Mouse (Mus musculus) heart, embryonic 15.5 days (tissue): ENCODE data around the gene Nfic. TPM values are rescaled to one million over a fixed set of nuclear protein-coding genes. Genes with fewer than 3 reads are reported as not detected.

Experiments
- ATAC-seq: fragments of 200-750 bp; cut with Nextera tagmentation; replicated peaks from 2 replicates; pipeline ENCODE4 v1.8.0; 2017; ENCODE audit warnings: low read depth, moderate TSS enrichment; ENCODE audit not compliant: insufficient number of reproducible peaks, insufficient read depth, low FRiP score
- H3K27ac ChIP-seq: fragments of 300-500 bp; sonication (generic); 2 replicates; pipeline ENCODE4 v1.5.1; 2015; ENCODE audit warnings: mild to moderate bottlenecking, inconsistent platforms
- H3K27me3 ChIP-seq: fragments of 300-500 bp; sonication (generic); 2 replicates; pipeline ENCODE4 v1.6.1; 2015; ENCODE audit warnings: inconsistent platforms
- H3K36me3 ChIP-seq: fragments of 300-500 bp; sonication (generic); 2 replicates; pipeline ENCODE4 v1.6.1; 2015; ENCODE audit warnings: mild to moderate bottlenecking, inconsistent platforms
- H3K4me1 ChIP-seq: fragments of 300-500 bp; sonication (generic); replicated peaks from 2 replicates; pipeline ENCODE4 v1.6.1; 2015; ENCODE audit warnings: inconsistent platforms
- H3K4me2 ChIP-seq: fragments of 300-500 bp; sonication (generic); 2 replicates; pipeline ENCODE4 v1.6.1; 2015; ENCODE audit warnings: inconsistent platforms, mild to moderate bottlenecking, moderate library complexity
- H3K4me3 ChIP-seq: fragments of 300-500 bp; sonication (generic); 2 replicates; pipeline ENCODE4 v1.5.1; 2015; ENCODE audit warnings: mild to moderate bottlenecking, inconsistent platforms
- H3K9ac ChIP-seq: fragments of 300-500 bp; sonication (generic); 2 replicates; pipeline ENCODE4 v1.6.1; 2015; ENCODE audit warnings: mild to moderate bottlenecking, inconsistent platforms
- H3K9me3 ChIP-seq: fragments of 300-500 bp; sonication (generic); replicated peaks from 2 replicates; pipeline ENCODE4 v1.6.1; 2016; ENCODE audit warnings: inconsistent platforms
- WGBS: fragments of 180-500 bp; shearing (Covaris S2); methylation state at CpG from one replicate; pipeline ENCODE4 v1.1.7; 2015; ENCODE audit warnings: mixed read lengths; 5-methylcytosine and 5-hydroxymethylcytosine counted together
- polyA plus RNA-seq: library from polyadenylated mRNA; unstranded; fragments of >200 nt; fragmentation: Nextera tagmentation; extraction: Ambion mirVana; gene quantifications from 2 replicates; pipeline ENCODE4 v1.2.1, GENCODE M21; 2015

Gene Nfic
- polyA plus RNA-seq, result 60.9 and 71.2 TPM in 2 replicates

GRCm38 (mm10) chr10:81455181-81455895 is at the start of gene Nfic:
Gene Nfic, minus strand, starts transcription at chr10:81455635.
- H3K36me3 ChIP-seq, result no peaks in the 10 kb centered on the region
- H3K4me3 ChIP-seq, result no peak within 1 kb of the TSS
- 54% methylated on average over 28 of the region's 28 CpGs for WGBS
- peaks cover 97% of the 10 kb centered on the region for H3K27me3 ChIP-seq
- no peak within 1 kb of the TSS for H3K9ac ChIP-seq
- H3K4me2 ChIP-seq, result no peak within 1 kb of the TSS
- H3K4me1 ChIP-seq, result peaks cover 13% of the 10 kb centered on the region
- no peak within 1 kb of the TSS for H3K27ac ChIP-seq
- H3K9me3 ChIP-seq, result no peaks in the 10 kb centered on the region
- no peak for ATAC-seq

GRCm38 (mm10) chr10:81502658-81503057 is 47.2 kb upstream of the Nfic start:
- no peaks in the 10 kb centered on the region for H3K9me3 ChIP-seq
- no peak overlapping the region for H3K27ac ChIP-seq
- H3K4me3 ChIP-seq, result peak overlapping the region; percentile 42
- ATAC-seq, result peak; percentile 21
- peaks cover 14% of the 10 kb centered on the region for H3K27me3 ChIP-seq
- H3K4me2 ChIP-seq, result peak overlapping the region; percentile 77
- peak overlapping the region; percentile 40; the same call in 1 of the 2 replicates for H3K9ac ChIP-seq
- 7% methylated on average over 36 of the region's 36 CpGs for WGBS
- H3K36me3 ChIP-seq, result no peaks in the 10 kb centered on the region
- H3K4me1 ChIP-seq, result peaks cover 5% of the 10 kb centered on the region

- peaks cover 5% of the 10 kb centered on the region for H3K4me1 ChIP-seq
- no peak overlapping the region for H3K9ac ChIP-seq
- no peak for ATAC-seq
Observed at GRCm38 (mm10) chr10:81501863-81502262, 46.4 kb upstream of the Nfic start.

GRCm38 (mm10) chr10:81500032-81500431 is 44.6 kb upstream of the Nfic start, which contains the start of gene S1pr4:
Gene S1pr4, minus strand, starts transcription at chr10:81500132.
- 0 out of 2 replicates have a peak within 1 kb of the TSS, but pooled peaks have one; percentile 10 for H3K27ac ChIP-seq
- H3K9ac ChIP-seq, result no peak within 1 kb of the TSS
- H3K27me3 ChIP-seq, result peaks cover 14% of the 10 kb centered on the region

More at GRCm38 (mm10) chr10:81501863-81502262, 46.4 kb upstream of the Nfic start:
- Histone ChIP-seq H3K4me2 (no peak overlapping the region), H3K4me3 (no peak overlapping the region), H3K27ac (no peak overlapping the region), H3K36me3 (no peaks in the 10 kb centered on the region), H3K9me3 (no peaks in the 10 kb centered on the region), H3K27me3 (peaks cover 14% of the 10 kb centered on the region)
- 79% methylated on average over 5 of the region's 5 CpGs for WGBS

GRCm38 (mm10) chr10:81499250-81499901 is 43.9 kb upstream of the Nfic start:
- peak overlapping the region; percentile 7; the same call in 1 of the 2 replicates for H3K4me3 ChIP-seq
- H3K36me3 ChIP-seq, result no peaks in the 10 kb centered on the region
- no peaks in the 10 kb centered on the region for H3K9me3 ChIP-seq
- 59% methylated on average over 23 of the region's 23 CpGs for WGBS
- H3K4me2 ChIP-seq, result peak overlapping the region; percentile 8; the same call in 1 of the 2 replicates
- no peak overlapping the region for H3K9ac ChIP-seq
- no peak for ATAC-seq
- 0 out of 2 replicates have a peak overlapping the region, but pooled peaks have one; percentile 10 for H3K27ac ChIP-seq
- peaks cover 14% of the 10 kb centered on the region for H3K27me3 ChIP-seq
- peaks cover 18% of the 10 kb centered on the region for H3K4me1 ChIP-seq

More at GRCm38 (mm10) chr10:81500032-81500431, 44.6 kb upstream of the Nfic start, which contains the start of gene S1pr4:
- ATAC-seq, result no peak
- Histone ChIP-seq H3K4me2 (peak within 1 kb of the TSS; percentile 8; the same call in 1 of the 2 replicates), H3K36me3 (no peaks in the 10 kb centered on the region), H3K4me3 (peak within 1 kb of the TSS; percentile 7; the same call in 1 of the 2 replicates), H3K9me3 (no peaks in the 10 kb centered on the region), H3K4me1 (peaks cover 11% of the 10 kb centered on the region)
- 74% methylated on average over 3 of the region's 3 CpGs for WGBS

DNA sequence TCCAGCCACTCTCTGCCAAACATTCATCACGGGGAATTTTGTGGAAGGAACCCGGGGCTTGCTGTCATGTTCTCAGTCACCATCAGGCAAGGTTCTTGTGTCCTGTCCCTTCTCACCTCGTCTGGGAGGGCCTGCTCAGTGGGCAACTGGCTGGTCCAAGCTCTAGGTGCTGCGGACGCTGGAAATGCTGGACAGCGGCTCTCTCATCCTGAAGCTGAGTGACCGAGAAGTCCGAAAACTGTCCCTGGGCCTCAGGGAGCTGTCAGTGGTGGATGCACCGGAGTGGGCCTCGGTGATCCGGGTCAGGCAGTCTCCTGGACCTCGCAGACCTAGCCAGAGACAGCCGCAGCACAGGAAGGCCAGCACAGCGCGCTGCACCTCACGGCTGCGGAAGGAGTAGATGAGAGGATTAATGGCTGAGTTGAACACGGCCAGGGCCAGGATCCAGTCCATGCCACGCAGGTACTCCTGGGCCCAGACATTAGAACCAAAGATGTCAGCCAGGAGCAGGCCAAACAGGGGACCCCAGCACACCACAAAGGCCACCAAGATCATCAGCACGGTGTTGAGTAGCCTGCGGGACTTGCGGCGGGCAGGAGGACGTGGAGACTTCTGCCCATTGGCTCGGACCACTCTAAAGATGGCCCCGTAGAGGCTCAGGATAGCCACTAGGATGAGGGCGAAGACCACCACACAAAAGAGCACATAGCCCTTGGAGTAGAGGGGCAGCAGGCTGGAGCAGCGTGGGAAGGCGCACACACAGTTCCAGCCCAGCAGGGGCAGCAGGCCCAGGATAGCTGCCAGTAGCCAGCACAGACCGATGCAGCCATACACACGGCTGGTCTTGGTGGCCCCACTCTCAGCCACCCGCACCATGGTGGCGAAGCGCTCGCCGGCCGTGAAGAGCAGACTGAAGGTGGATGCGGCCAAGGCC is 43.1 kb upstream of the Nfic start:
- H3K9ac ChIP-seq, result no peak overlapping the region
- no peaks in the 10 kb centered on the region for H3K36me3 ChIP-seq
- no peak for ATAC-seq
- H3K27ac ChIP-seq, result 0 out of 2 replicates have a peak overlapping the region, but pooled peaks have one; percentile 10
- no peaks in the 10 kb centered on the region for H3K9me3 ChIP-seq
- peak overlapping the region; percentile 30; the same call in 1 of the 2 replicates for H3K4me2 ChIP-seq
- H3K27me3 ChIP-seq, result peaks cover 8% of the 10 kb centered on the region
- peaks cover 24% of the 10 kb centered on the region for H3K4me1 ChIP-seq
- H3K4me3 ChIP-seq, result peak overlapping the region; percentile 7; the same call in 1 of the 2 replicates
- WGBS, result 79% methylated on average over 38 of the region's 38 CpGs

- peaks cover 7% of the 10 kb centered on the region; the same call in 1 of the 2 replicates for H3K36me3 ChIP-seq
- no peaks in the 10 kb centered on the region for H3K27me3 ChIP-seq
- no peaks in the 10 kb centered on the region for H3K9me3 ChIP-seq
- H3K4me1 ChIP-seq, result peaks cover 19% of the 10 kb centered on the region
- no peak overlapping the region; the same call in 1 of the 2 replicates for H3K4me3 ChIP-seq
- no peak for ATAC-seq
- WGBS, result 77% methylated on average over 17 of the region's 17 CpGs
- H3K27ac ChIP-seq, result no peak overlapping the region
- H3K9ac ChIP-seq, result no peak overlapping the region
- H3K4me2 ChIP-seq, result peak overlapping the region; percentile 53; the same call in 1 of the 2 replicates
Observed at GRCm38 (mm10) chr10:81497401-81498270, 42.2 kb upstream of the Nfic start.

DNA sequence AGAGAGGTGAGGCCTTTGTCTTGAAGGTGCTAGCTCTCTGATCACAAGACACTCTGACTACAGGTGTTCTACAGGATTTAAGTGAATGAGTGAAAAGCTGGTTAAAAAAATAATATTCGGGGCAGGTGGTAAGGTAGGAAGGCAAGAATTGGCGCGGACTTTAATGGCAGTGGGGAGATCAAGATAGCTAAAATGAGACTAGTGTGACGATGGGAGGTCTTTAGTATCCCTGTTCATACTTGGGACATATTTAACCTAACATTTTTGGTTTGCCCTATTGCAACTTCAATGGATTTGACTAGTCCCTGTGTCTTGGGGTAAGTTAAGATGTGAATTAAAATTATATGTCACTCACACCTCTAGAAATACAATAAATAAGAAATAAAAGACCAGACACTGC is 41.5 kb upstream of the Nfic start:
- Histone ChIP-seq H3K9me3 (no peaks in the 10 kb centered on the region), H3K36me3 (peaks cover 12% of the 10 kb centered on the region), H3K27me3 (no peaks in the 10 kb centered on the region), H3K9ac (0 out of 2 replicates have a peak overlapping the region, but pooled peaks have one; percentile 55), H3K4me3 (peak overlapping the region; percentile 79), H3K4me2 (peak overlapping the region; percentile 53), H3K4me1 (peaks cover 19% of the 10 kb centered on the region), H3K27ac (peak overlapping the region; percentile 85)
- ATAC-seq, result no peak
- WGBS, result 29% methylated on average over 4 of the region's 4 CpGs

- H3K9ac ChIP-seq, result peak within 1 kb of the TSS; percentile 88
- H3K27ac ChIP-seq, result peak within 1 kb of the TSS; percentile 85
- peak; percentile 94 for ATAC-seq
- peaks cover 18% of the 10 kb centered on the region for H3K36me3 ChIP-seq
- H3K4me3 ChIP-seq, result peak within 1 kb of the TSS; percentile 79
- no peaks in the 10 kb centered on the region for H3K9me3 ChIP-seq
- peaks cover 19% of the 10 kb centered on the region for H3K4me1 ChIP-seq
- H3K4me2 ChIP-seq, result peak within 1 kb of the TSS; percentile 91
- no peaks in the 10 kb centered on the region for H3K27me3 ChIP-seq
- under 1% methylated on average over 41 of the region's 45 CpGs for WGBS
Observed at GRCm38 (mm10) chr10:81496264-81496901, 40.9 kb upstream of the Nfic start, which contains the start of gene Ncln. Gene Ncln, minus strand, starts transcription at chr10:81496392.
